ENCODE assay signal across 11 mouse cellular contexts in the genomic region with DNA sequence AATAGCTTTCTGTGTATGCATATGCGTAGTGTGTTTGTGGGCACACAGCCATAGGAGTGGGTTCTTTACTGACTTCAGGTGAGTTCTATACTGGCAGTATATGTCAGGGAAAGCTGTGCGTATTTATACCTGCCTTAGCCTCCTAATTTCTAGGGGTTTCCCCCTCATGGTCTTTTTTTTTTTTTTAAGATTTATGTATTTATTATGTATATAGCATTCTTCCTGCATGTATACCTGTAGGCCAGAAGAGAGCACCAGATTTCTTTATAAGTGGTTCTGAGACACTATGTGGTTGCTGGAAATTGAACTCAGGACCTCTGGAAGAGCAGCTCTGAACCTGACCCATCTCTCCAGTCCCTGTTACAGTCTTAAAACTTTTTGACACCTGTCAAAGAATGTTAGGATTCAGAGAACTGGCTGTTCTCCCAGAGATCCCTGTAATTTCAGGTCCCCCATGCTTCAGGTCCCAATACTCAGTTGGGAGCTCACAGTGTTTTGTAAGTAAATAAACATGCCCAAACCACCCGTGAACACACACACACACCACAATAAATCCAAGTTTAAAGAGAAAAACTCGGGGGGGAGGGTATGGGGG. TPM values are rescaled to one million over a fixed set of nuclear protein-coding genes. Genes with fewer than 3 reads are reported as not detected.
A peak's percentile ranks its signal among the peaks of the same experiment; 100 is the strongest.
DNase-seq lines count a peak whose midpoint lies in the region; ATAC-seq lines count a peak whose summit lies in the region.
"Had no signal": no experiment of that assay in that cellular context is flagged by ENCODE, and none has a peak within 500 bp of the region (broad histone marks: within the 10 kb centered on the region; RNA-seq: fewer than 3 reads in every experiment).

No protein-coding gene starts in this region.

- no peaks in the 10 kb centered on the region for H3K4me1 ChIP-seq in hindbrain, embryonic 14.5 days (replicated peaks; ENCODE audit: control insufficient read depth, insufficient read depth, low read length)
- H3K4me1 ChIP-seq in hindbrain, embryonic 11.5 days (replicated peaks; ENCODE audit: control insufficient read depth, insufficient read depth, low read length): no peaks in the 10 kb centered on the region
- H3K4me1 ChIP-seq in neural tube, embryonic 11.5 days (ENCODE audit: control insufficient read depth, insufficient read depth, low read length): no peaks in the 10 kb centered on the region
- peaks cover 13% of the 10 kb centered on the region for H3K4me1 ChIP-seq in neural tube, embryonic 13.5 days (replicated peaks)
- H3K4me1 ChIP-seq: limb, embryonic 15.5 days had no signal

- H3K9me3 ChIP-seq in hindbrain, embryonic 14.5 days (ENCODE audit: control insufficient read depth, low read length): no peaks in the 10 kb centered on the region
- no peaks in the 10 kb centered on the region for H3K9me3 ChIP-seq in hindbrain, embryonic 11.5 days (ENCODE audit: control insufficient read depth, low read length)
- no peaks in the 10 kb centered on the region for H3K9me3 ChIP-seq in neural tube, embryonic 11.5 days (ENCODE audit: control insufficient read depth, low read length)
- no peaks in the 10 kb centered on the region for H3K9me3 ChIP-seq in neural tube, embryonic 13.5 days
- H3K9me3 ChIP-seq: forebrain, embryonic 12.5 days; limb, embryonic 15.5 days had no signal

- 55% methylated on average over 4 of the region's 4 CpGs for WGBS in hindbrain, embryonic 14.5 days
- WGBS in hindbrain, embryonic 11.5 days: 45% methylated on average over 4 of the region's 4 CpGs
- WGBS in neural tube, embryonic 11.5 days: 50% methylated on average over 4 of the region's 4 CpGs
- WGBS in neural tube, embryonic 13.5 days: 55% methylated on average over 4 of the region's 4 CpGs

- intact Hi-C loops in gastrocnemius, postnatal 36 days (cut with DNase I): no loop called here

- 0 out of 2 replicates have a peak overlapping the region, but pooled peaks have one; percentile 32 for H3K27ac ChIP-seq in hindbrain, embryonic 14.5 days
- H3K27ac ChIP-seq in hindbrain, embryonic 11.5 days (ENCODE audit: low read depth, low read length): no peak overlapping the region
- H3K27ac ChIP-seq in neural tube, embryonic 11.5 days (ENCODE audit: low read depth, low read length): no peak overlapping the region
- no peak overlapping the region for H3K27ac ChIP-seq in neural tube, embryonic 13.5 days (replicated peaks)
- H3K27ac ChIP-seq: limb, embryonic 15.5 days had no signal

- H3K4me2 ChIP-seq in hindbrain, embryonic 14.5 days (replicated peaks): peak overlapping the region; percentile 71; the same call in 1 of the 2 replicates
- no peak overlapping the region for H3K4me2 ChIP-seq in hindbrain, embryonic 11.5 days (replicated peaks; ENCODE audit: low read depth, low read length)
- no peak overlapping the region for H3K4me2 ChIP-seq in neural tube, embryonic 11.5 days (ENCODE audit: low read depth)
- peak overlapping the region; percentile 58 for H3K4me2 ChIP-seq in neural tube, embryonic 13.5 days
- H3K4me2 ChIP-seq: forebrain, embryonic 12.5 days had no signal

- no peaks in the 10 kb centered on the region for H3K36me3 ChIP-seq in hindbrain, embryonic 14.5 days (replicated peaks; ENCODE audit: control insufficient read depth, insufficient read depth)
- no peaks in the 10 kb centered on the region for H3K36me3 ChIP-seq in hindbrain, embryonic 11.5 days (ENCODE audit: control insufficient read depth, insufficient read depth, low read length)
- H3K36me3 ChIP-seq in neural tube, embryonic 11.5 days (ENCODE audit: control insufficient read depth, insufficient read depth, low read length): no peaks in the 10 kb centered on the region
- no peaks in the 10 kb centered on the region for H3K36me3 ChIP-seq in neural tube, embryonic 13.5 days
- H3K36me3 ChIP-seq: forebrain, embryonic 12.5 days; limb, embryonic 15.5 days had no signal

- DNase-seq in hindbrain, embryonic 14.5 days (ENCODE audit: low spot score): no peak
- DNase-seq in hindbrain, embryonic 11.5 days (ENCODE audit: low spot score): no peak
- no peak for DNase-seq in neural tube, embryonic 11.5 days (ENCODE audit: low spot score)
- no peak for DNase-seq in neural tube, embryonic 10.5 days (ENCODE audit: extremely low spot score, low spot score)
- peak; percentile 41 for DNase-seq in NIH3T3 (ENCODE audit: low read depth)
- DNase-seq in gastrocnemius, postnatal 36 days: no peak
- DNase-seq: right cerebral cortex, postnatal 25 days had no signal

- 0 out of 2 replicates have a peak, but pooled peaks cover 5% of the 10 kb centered on the region for H3K27me3 ChIP-seq in hindbrain, embryonic 14.5 days (ENCODE audit: control insufficient read depth, insufficient read depth, low read length)
- H3K27me3 ChIP-seq in hindbrain, embryonic 11.5 days (ENCODE audit: control insufficient read depth, insufficient read depth, low read length): peaks cover 5% of the 10 kb centered on the region; the same call in 1 of the 2 replicates
- no peaks in the 10 kb centered on the region for H3K27me3 ChIP-seq in neural tube, embryonic 11.5 days (ENCODE audit: control insufficient read depth, insufficient read depth, low read length)
- H3K27me3 ChIP-seq in neural tube, embryonic 13.5 days: peaks cover 18% of the 10 kb centered on the region
- H3K27me3 ChIP-seq: Patski had no signal

- H3K4me3 ChIP-seq in hindbrain, embryonic 14.5 days (replicated peaks; ENCODE audit: low read length): no peak overlapping the region
- no peak overlapping the region for H3K4me3 ChIP-seq in hindbrain, embryonic 11.5 days (ENCODE audit: low read depth, low read length)
- no peak overlapping the region for H3K4me3 ChIP-seq in neural tube, embryonic 11.5 days (ENCODE audit: low read depth, low read length)
- no peak overlapping the region; the same call in 1 of the 2 replicates for H3K4me3 ChIP-seq in neural tube, embryonic 13.5 days
- H3K4me3 ChIP-seq: forebrain, embryonic 12.5 days had no signal

- H3K9ac ChIP-seq in hindbrain, embryonic 14.5 days: peak overlapping the region; percentile 60; the same call in 1 of the 2 replicates
- no peak overlapping the region for H3K9ac ChIP-seq in hindbrain, embryonic 11.5 days (ENCODE audit: low read depth, low read length)
- no peak overlapping the region for H3K9ac ChIP-seq in neural tube, embryonic 11.5 days (ENCODE audit: low read length)
- H3K9ac ChIP-seq in neural tube, embryonic 13.5 days: no peak overlapping the region
- H3K9ac ChIP-seq: forebrain, embryonic 12.5 days; limb, embryonic 15.5 days had no signal

- no peak for ATAC-seq in hindbrain, embryonic 14.5 days (ENCODE audit: low FRiP score)
- no peak; the same call in 1 of the 2 replicates for ATAC-seq in hindbrain, embryonic 11.5 days (ENCODE audit: low FRiP score)
- ATAC-seq in neural tube, embryonic 11.5 days (ENCODE audit: insufficient read depth, low FRiP score, low TSS enrichment): peak; percentile 25; the same call in 1 of the 2 replicates
- no peak for ATAC-seq in neural tube, embryonic 13.5 days (ENCODE audit: low read depth)

RNA-seq across cellular contexts. Expression of a gene that starts 14.9 kb away (rescaled TPM):
- polyA plus RNA-seq in hindbrain, embryonic 14.5 days (2014; fragmentation: Nextera tagmentation; extraction: Ambion mirVana): 2.7 and 3.9 TPM in 2 replicates
- polyA plus RNA-seq in hindbrain, embryonic 11.5 days (2014; fragmentation: Nextera tagmentation; extraction: Ambion mirVana): 15.6 and 24.1 TPM in 2 replicates
- polyA plus RNA-seq in neural tube, embryonic 11.5 days (2014; fragmentation: Nextera tagmentation; extraction: Ambion mirVana): 31.0 and 38.8 TPM in 2 replicates
- 12.9 and 13.6 TPM in 2 replicates for polyA plus RNA-seq in neural tube, embryonic 13.5 days (2015; fragmentation: Nextera tagmentation; extraction: Ambion mirVana)
- total RNA-seq in gastrocnemius, postnatal 36 days (2021): 10 to 100 TPM; 38.1 to 52.4 TPM

RNA-seq across cellular contexts. Expression of a gene that starts 57.1 kb away (rescaled TPM):
- polyA plus RNA-seq in hindbrain, embryonic 14.5 days (2014; fragmentation: Nextera tagmentation; extraction: Ambion mirVana): 6.3 and 7.8 TPM in 2 replicates
- 14.0 and 16.4 TPM in 2 replicates for polyA plus RNA-seq in hindbrain, embryonic 11.5 days (2014; fragmentation: Nextera tagmentation; extraction: Ambion mirVana)
- 14.0 and 17.3 TPM in 2 replicates for polyA plus RNA-seq in neural tube, embryonic 11.5 days (2014; fragmentation: Nextera tagmentation; extraction: Ambion mirVana)
- polyA plus RNA-seq in neural tube, embryonic 13.5 days (2015; fragmentation: Nextera tagmentation; extraction: Ambion mirVana): 8.7 and 9.6 TPM in 2 replicates
- total RNA-seq in gastrocnemius, postnatal 36 days (2021): 10 to 100 TPM; 16.6 to 18.9 TPM

RNA-seq across cellular contexts. Expression of a gene that starts 57.2 kb away (rescaled TPM):
- polyA plus RNA-seq in hindbrain, embryonic 14.5 days (2014; fragmentation: Nextera tagmentation; extraction: Ambion mirVana): 36.8 and 39.8 TPM in 2 replicates
- 25.5 TPM in 2 replicates for polyA plus RNA-seq in hindbrain, embryonic 11.5 days (2014; fragmentation: Nextera tagmentation; extraction: Ambion mirVana)
- 17.8 and 22.6 TPM in 2 replicates for polyA plus RNA-seq in neural tube, embryonic 11.5 days (2014; fragmentation: Nextera tagmentation; extraction: Ambion mirVana)
- polyA plus RNA-seq in neural tube, embryonic 13.5 days (2015; fragmentation: Nextera tagmentation; extraction: Ambion mirVana): 33.4 and 37.3 TPM in 2 replicates
- not detected for total RNA-seq in gastrocnemius, postnatal 36 days (2021)

Comparison
In these comparisons a context has a peak if more than half of its experiments do, and no peak if none do; other contexts are left out.
1. H3K4me2 ChIP-seq: peak in hindbrain, embryonic 14.5 days (single experiment) and neural tube, embryonic 13.5 days (single experiment); none in hindbrain, embryonic 11.5 days (single experiment) and neural tube, embryonic 11.5 days (single experiment).